Mouse (Mus musculus): ENCODE results near the gene Otoa.

GRCm38 (mm10) chr7:121165616-121166015 is 84.2 kb downstream of the Otoa start:
- no peak for TF ChIP-seq POLR2A (IDR thresholded peaks at IDR 0.05; ENCODE audit: low read depth, low read length)
- TF ChIP-seq CTCF (IDR thresholded peaks at IDR 0.05; ENCODE audit: borderline replicate concordance, insufficient read depth, low read length): no peak

Data from embryonic fibroblast, embryonic 13.5 days (primary cell).